32 mouse cellular contexts compared by ENCODE assay signal in genomic region chr3:29222414-29222813, GRCm38 (mm10).
"Had no signal": no experiment of that assay in that cellular context is flagged by ENCODE, and none has a peak within 500 bp of the region (broad histone marks: within the 10 kb centered on the region; RNA-seq: fewer than 3 reads in every experiment).

No protein-coding gene starts in this region.

- H3K4me1 ChIP-seq: limb, embryonic 10.5 days; limb, embryonic 12.5 days; limb, embryonic 13.5 days; limb, embryonic 15.5 days; liver, embryonic 12.5 days; liver, embryonic 13.5 days; liver, embryonic 15.5 days; lung, embryonic 15.5 days; megakaryocyte, embryonic 14.5 days; midbrain, embryonic 10.5 days; midbrain, embryonic 12.5 days; midbrain, embryonic 13.5 days; midbrain, embryonic 15.5 days; neural tube, embryonic 12.5 days had no signal

- H3K4me3 ChIP-seq: limb, embryonic 10.5 days; limb, embryonic 12.5 days; limb, embryonic 13.5 days; limb, embryonic 15.5 days; liver, embryonic 12.5 days; liver, embryonic 13.5 days; liver, embryonic 15.5 days; lung, embryonic 15.5 days; megakaryocyte, embryonic 14.5 days; midbrain, embryonic 10.5 days; midbrain, embryonic 12.5 days; midbrain, embryonic 13.5 days; midbrain, embryonic 15.5 days; myocyte; neural tube, embryonic 12.5 days had no signal

- ATAC-seq: liver, embryonic 12.5 days; liver, postnatal 0 days; lung, postnatal 0 days; midbrain, embryonic 13.5 days; midbrain, embryonic 15.5 days; midbrain, embryonic 16.5 days had no signal

- H3K9me3 ChIP-seq: limb, embryonic 10.5 days; limb, embryonic 12.5 days; limb, embryonic 13.5 days; limb, embryonic 15.5 days; liver, embryonic 12.5 days; liver, embryonic 13.5 days; liver, embryonic 15.5 days; lung, embryonic 15.5 days; megakaryocyte, embryonic 14.5 days; midbrain, embryonic 10.5 days; midbrain, embryonic 12.5 days; midbrain, embryonic 13.5 days; midbrain, embryonic 15.5 days; neural tube, embryonic 12.5 days had no signal

- H3K9ac ChIP-seq: limb, embryonic 12.5 days; limb, embryonic 13.5 days; limb, embryonic 15.5 days; liver, embryonic 12.5 days; liver, embryonic 13.5 days; liver, embryonic 14.5 days; liver, embryonic 15.5 days; liver, postnatal 0 days; lung, embryonic 14.5 days; lung, embryonic 15.5 days; midbrain, embryonic 12.5 days; midbrain, embryonic 13.5 days; midbrain, embryonic 15.5 days; neural tube, embryonic 12.5 days had no signal

- H3K4me2 ChIP-seq: limb, embryonic 12.5 days; limb, embryonic 13.5 days; limb, embryonic 15.5 days; liver, embryonic 11.5 days; liver, embryonic 12.5 days; liver, embryonic 13.5 days; liver, embryonic 15.5 days; lung, embryonic 14.5 days; lung, embryonic 15.5 days; midbrain, embryonic 11.5 days; midbrain, embryonic 12.5 days; midbrain, embryonic 13.5 days; midbrain, embryonic 15.5 days; neural tube, embryonic 12.5 days had no signal

- H3K27ac ChIP-seq: limb, embryonic 10.5 days; limb, embryonic 12.5 days; limb, embryonic 13.5 days; limb, embryonic 15.5 days; liver, embryonic 12.5 days; liver, embryonic 13.5 days; liver, embryonic 14.5 days; liver, embryonic 15.5 days; lung, embryonic 15.5 days; macrophage; midbrain, embryonic 10.5 days; midbrain, embryonic 12.5 days; midbrain, embryonic 13.5 days; midbrain, embryonic 15.5 days; neural tube, embryonic 12.5 days had no signal

- DNase-seq: left cerebral cortex, postnatal 4 days; liver; liver, embryonic 13.5 days; liver, postnatal 0 days; lung, adult 18-20 months; lung, adult 2 months; lung, embryonic 14.5 days; lung, postnatal 10 days; lung, postnatal 14 days; lung, postnatal 36 days; lung, postnatal 4 days; midbrain, embryonic 14.5 days had no signal

- H3K36me3 ChIP-seq: limb, embryonic 10.5 days; limb, embryonic 12.5 days; limb, embryonic 13.5 days; limb, embryonic 15.5 days; liver, embryonic 12.5 days; liver, embryonic 13.5 days; liver, embryonic 15.5 days; lung, embryonic 15.5 days; midbrain, embryonic 10.5 days; midbrain, embryonic 12.5 days; midbrain, embryonic 13.5 days; midbrain, embryonic 15.5 days; neural tube, embryonic 12.5 days had no signal

- H3K27me3 ChIP-seq: limb, embryonic 12.5 days; limb, embryonic 13.5 days; limb, embryonic 15.5 days; liver, embryonic 12.5 days; liver, embryonic 13.5 days; liver, embryonic 15.5 days; lung, embryonic 15.5 days; megakaryocyte, embryonic 14.5 days; midbrain, embryonic 12.5 days; midbrain, embryonic 13.5 days; midbrain, embryonic 15.5 days; neural tube, embryonic 12.5 days had no signal
